Mouse (Mus musculus) testis, adult 2 months (tissue): ENCODE results near the gene Cast.

ENCODE experiments used
- CTCF ChIP-seq: fragments of 200-500 bp; IDR thresholded peaks from 2 replicates; pipeline ENCODE4 v1.5.1; 2012; ENCODE audit warnings: low read depth, mild to moderate bottlenecking, inconsistent platforms, low read length, moderate library complexity; ENCODE audit not compliant: control insufficient read depth, insufficient read depth, insufficient replicate concordance
- POLR2A ChIP-seq: fragments of 200-500 bp; IDR thresholded peaks from 2 replicates; pipeline ENCODE4 v1.6.1; 2012; ENCODE audit warnings: low read depth, mild to moderate bottlenecking, inconsistent platforms, low read length, moderate library complexity; ENCODE audit not compliant: control insufficient read depth

DNA sequence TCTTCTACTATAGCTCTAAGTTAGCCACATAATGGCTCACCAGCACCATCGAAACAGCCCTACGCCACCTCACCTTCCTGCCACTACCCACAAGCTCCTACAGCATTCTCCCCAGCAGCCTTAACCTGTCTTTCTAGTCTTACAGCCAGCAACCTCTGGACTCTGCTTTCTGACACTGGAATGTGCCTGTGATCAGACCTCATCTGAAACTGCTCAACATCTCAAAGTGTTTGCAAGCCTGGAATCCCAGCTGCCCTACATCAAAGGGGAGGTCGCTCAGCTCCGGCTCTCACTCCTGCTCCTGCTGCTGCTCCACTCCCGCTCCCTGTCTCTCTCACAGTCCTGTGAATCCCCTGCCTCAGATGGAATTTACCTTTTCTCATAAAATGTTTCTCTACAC is 65.4 kb downstream of the Cast start:
- no peak for TF ChIP-seq POLR2A
- TF ChIP-seq CTCF: no peak
